Mouse (Mus musculus): ENCODE measurements around the gene Zfp541. TPM values are rescaled to one million over a fixed set of nuclear protein-coding genes. Genes with fewer than 3 reads are reported as not detected.

The Zfp541 gene
- polyA plus RNA-seq, 1 experiment from 2014 or later: 0.05 TPM

DNA sequence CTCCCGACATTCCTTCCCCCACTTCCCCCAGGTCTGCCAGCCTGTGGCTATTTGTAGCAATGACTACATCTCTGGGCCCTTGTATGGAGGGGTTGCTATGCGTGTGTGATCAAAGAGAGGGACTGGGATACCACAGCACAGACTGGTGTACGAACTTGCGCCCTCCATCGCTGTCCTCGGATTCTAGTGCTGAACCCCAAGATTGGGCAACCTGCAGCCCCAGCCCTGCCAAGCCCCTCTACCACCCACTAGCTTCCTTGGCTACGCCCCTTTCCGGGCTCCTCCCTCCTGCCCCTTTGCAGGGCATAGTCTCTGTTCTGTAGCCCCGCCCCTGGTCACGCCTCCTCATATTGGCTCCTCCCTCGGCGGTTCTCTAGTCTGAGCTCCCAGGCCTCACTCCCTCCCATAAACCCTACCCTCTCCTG, 67.8 kb downstream of the Zfp541 start, which contains the start of gene Slc8a2:
Slc8a2 (plus strand) TSS at position 406 of the 425 bp plus-strand sequence.
- H3K36me3 ChIP-seq (ENCODE audit: control insufficient read depth, insufficient read depth, low read length): peaks cover 4% of the 10 kb centered on the region
- H3K9me3 ChIP-seq (ENCODE audit: control insufficient read depth, low read length): no peaks in the 10 kb centered on the region
- WGBS: 5% methylated on average over 12 of the region's 12 CpGs
- peak within 1 kb of the TSS; percentile 63 for H3K9ac ChIP-seq (ENCODE audit: low read length)
- no peaks in the 10 kb centered on the region for H3K4me1 ChIP-seq (replicated peaks; ENCODE audit: control insufficient read depth, insufficient read depth)
- H3K4me2 ChIP-seq (replicated peaks; ENCODE audit: low read depth): peak within 1 kb of the TSS; percentile 71
- ATAC-seq (ENCODE audit: low FRiP score, low TSS enrichment) (peak; percentile 87), DNase-seq (ENCODE audit: low spot score) (peak; percentile 81)
- H3K4me3 ChIP-seq (ENCODE audit: low read depth, low read length): peak within 1 kb of the TSS; percentile 47
- peak within 1 kb of the TSS; percentile 67 for H3K27ac ChIP-seq (replicated peaks)
- TF ChIP-seq CTCF (IDR thresholded peaks at IDR 0.05; ENCODE audit: low read depth) (no peak), EP300 (optimal IDR thresholded peaks at IDR 0.05) (no peak)
- no peaks in the 10 kb centered on the region for H3K27me3 ChIP-seq (ENCODE audit: control insufficient read depth, insufficient read depth, low read length)

DNA sequence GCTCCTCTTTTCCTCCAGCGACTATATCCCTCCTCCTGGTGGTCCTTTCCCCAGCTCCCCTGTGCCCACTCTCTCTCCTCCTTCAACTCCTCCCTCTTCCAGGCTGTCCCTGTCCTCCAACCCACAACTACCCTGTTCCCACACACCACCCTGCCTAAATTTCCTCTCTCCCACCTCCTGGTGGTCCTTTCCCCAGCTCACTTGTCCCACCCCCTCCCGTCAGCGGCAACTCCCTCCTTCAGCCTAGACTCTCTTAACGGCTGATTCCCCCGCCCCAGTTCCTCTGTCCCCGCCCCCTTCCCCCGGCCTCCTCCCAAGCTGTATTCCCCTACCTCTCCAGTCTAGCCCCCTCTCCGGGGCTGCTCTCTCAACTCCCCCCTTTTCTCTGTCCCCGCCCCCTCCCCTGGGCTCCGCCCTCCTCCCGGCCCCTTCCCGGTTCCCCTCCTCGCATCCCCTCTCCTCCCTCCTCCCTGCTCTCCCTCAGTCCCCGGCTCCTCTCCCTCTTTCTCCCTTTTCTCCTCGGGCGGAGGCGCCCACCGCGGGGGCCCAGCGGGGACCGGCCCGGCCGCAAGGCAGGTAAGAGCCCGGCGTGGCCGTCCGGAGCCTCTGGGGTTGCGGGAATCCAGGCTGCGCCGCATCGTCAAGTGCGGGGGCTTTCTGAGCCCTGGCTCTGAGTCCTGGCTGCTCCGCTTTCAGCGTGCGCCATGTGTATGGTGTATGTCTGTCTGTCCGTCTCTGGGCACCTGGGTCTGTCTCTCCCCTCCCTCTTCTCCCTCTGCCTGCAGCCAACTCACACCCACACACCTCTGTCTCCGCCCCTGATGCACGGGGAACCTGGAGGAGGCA, 68.5 kb downstream of the Zfp541 start:
- under 1% methylated on average over 32 of the region's 38 CpGs for WGBS
- Histone ChIP-seq H3K9ac (ENCODE audit: low read length) (peak overlapping the region; percentile 63), H3K4me3 (ENCODE audit: low read depth, low read length) (peak overlapping the region; percentile 47), H3K4me2 (replicated peaks; ENCODE audit: low read depth) (peak overlapping the region; percentile 71), H3K27me3 (ENCODE audit: control insufficient read depth, insufficient read depth, low read length) (no peaks in the 10 kb centered on the region), H3K9me3 (ENCODE audit: control insufficient read depth, low read length) (no peaks in the 10 kb centered on the region), H3K27ac (replicated peaks) (peak overlapping the region; percentile 67), H3K36me3 (ENCODE audit: control insufficient read depth, insufficient read depth, low read length) (peaks cover 4% of the 10 kb centered on the region), H3K4me1 (replicated peaks; ENCODE audit: control insufficient read depth, insufficient read depth) (no peaks in the 10 kb centered on the region)
- peak; percentile 24; the same call in 1 of the 2 replicates for TF ChIP-seq CTCF (IDR thresholded peaks at IDR 0.05; ENCODE audit: low read depth)
- TF ChIP-seq EP300 (optimal IDR thresholded peaks at IDR 0.05): no peak
- peak; percentile 67 for DNase-seq (ENCODE audit: low spot score)
- peak; percentile 75 for ATAC-seq (ENCODE audit: low FRiP score, low TSS enrichment)

DNA sequence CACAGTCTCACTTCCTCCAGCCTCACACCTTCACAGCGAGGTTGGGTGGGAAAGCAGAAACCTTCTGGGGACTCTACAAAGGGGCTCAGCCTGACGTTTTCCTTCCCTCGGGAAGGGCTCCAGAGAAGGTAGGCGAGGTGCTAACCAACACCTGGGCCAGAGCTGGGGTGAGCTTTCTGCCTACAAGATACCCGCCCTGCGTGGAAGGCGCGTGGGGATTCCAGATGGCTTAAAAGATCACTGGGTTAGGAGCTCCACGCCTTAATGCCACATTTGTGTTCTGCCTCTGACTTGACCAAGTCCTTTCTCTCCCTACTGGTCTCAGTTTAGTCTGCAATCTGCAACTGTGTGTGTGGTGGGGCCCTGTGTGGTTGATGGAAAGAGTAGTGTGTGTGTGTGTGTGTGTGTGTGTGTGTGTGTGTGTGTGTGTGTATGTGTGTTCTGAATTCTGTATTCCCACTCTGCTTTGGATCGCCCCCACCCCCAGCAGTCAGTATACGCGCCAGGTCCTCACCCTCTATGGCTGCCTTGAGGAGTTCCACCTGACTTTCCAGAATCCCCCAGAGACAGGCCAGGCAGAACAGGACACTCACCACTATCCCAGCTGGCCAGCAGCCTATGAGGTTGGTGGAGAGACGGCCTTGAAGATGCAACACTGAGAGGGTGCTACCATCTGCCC, 69.5 kb downstream of the Zfp541 start:
- 14% methylated on average over 13 of the region's 13 CpGs for WGBS
- Histone ChIP-seq H3K9me3 (ENCODE audit: control insufficient read depth, low read length) (no peaks in the 10 kb centered on the region), H3K4me2 (replicated peaks; ENCODE audit: low read depth) (peak overlapping the region; percentile 71), H3K4me1 (replicated peaks; ENCODE audit: control insufficient read depth, insufficient read depth) (no peaks in the 10 kb centered on the region), H3K4me3 (ENCODE audit: low read depth, low read length) (0 out of 2 replicates have a peak overlapping the region, but pooled peaks have one; percentile 47), H3K9ac (ENCODE audit: low read length) (0 out of 2 replicates have a peak overlapping the region, but pooled peaks have one; percentile 23), H3K27ac (replicated peaks) (no peak overlapping the region), H3K36me3 (ENCODE audit: control insufficient read depth, insufficient read depth, low read length) (peaks cover under 1% of the 10 kb centered on the region; the same call in 1 of the 2 replicates), H3K27me3 (ENCODE audit: control insufficient read depth, insufficient read depth, low read length) (no peaks in the 10 kb centered on the region)
- no peak for TF ChIP-seq CTCF (IDR thresholded peaks at IDR 0.05; ENCODE audit: low read depth)
- ATAC-seq (ENCODE audit: low FRiP score, low TSS enrichment) (no peak), DNase-seq (ENCODE audit: low spot score) (no peak)

DNA sequence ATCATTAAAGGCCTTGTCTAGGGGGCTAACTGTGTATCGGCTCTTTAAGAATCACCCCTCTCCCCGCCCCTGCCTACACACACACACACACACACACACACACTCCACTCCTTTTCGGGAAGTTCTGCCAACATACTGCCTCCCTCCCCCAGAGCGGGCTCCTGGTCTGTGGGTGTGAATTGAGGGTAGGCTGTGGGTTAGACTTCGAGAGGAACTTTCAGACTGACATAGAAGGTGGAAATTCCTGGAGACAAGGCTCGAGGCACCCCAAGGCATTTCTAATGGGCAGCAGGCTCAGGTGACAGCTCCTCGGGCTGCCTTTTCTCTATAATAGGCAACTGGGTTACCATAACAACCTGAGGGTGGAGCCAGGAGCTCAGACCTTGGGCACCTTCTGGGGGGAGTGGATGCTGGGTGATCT, 70.6 kb downstream of the Zfp541 start:
- Histone ChIP-seq H3K9me3 (ENCODE audit: control insufficient read depth, low read length) (no peaks in the 10 kb centered on the region), H3K4me3 (ENCODE audit: low read depth, low read length) (no peak overlapping the region), H3K9ac (ENCODE audit: low read length) (no peak overlapping the region), H3K4me2 (replicated peaks; ENCODE audit: low read depth) (peak overlapping the region; percentile 31; the same call in 1 of the 2 replicates), H3K27ac (replicated peaks) (no peak overlapping the region), H3K27me3 (ENCODE audit: control insufficient read depth, insufficient read depth, low read length) (no peaks in the 10 kb centered on the region), H3K4me1 (replicated peaks; ENCODE audit: control insufficient read depth, insufficient read depth) (no peaks in the 10 kb centered on the region), H3K36me3 (ENCODE audit: control insufficient read depth, insufficient read depth, low read length) (no peaks in the 10 kb centered on the region)
- 11% methylated on average over 7 of the region's 7 CpGs for WGBS
- DNase-seq (ENCODE audit: low spot score) (no peak), ATAC-seq (ENCODE audit: low FRiP score, low TSS enrichment) (no peak)
- TF ChIP-seq CTCF (IDR thresholded peaks at IDR 0.05; ENCODE audit: low read depth) (no peak), EP300 (optimal IDR thresholded peaks at IDR 0.05) (no peak)

DNA sequence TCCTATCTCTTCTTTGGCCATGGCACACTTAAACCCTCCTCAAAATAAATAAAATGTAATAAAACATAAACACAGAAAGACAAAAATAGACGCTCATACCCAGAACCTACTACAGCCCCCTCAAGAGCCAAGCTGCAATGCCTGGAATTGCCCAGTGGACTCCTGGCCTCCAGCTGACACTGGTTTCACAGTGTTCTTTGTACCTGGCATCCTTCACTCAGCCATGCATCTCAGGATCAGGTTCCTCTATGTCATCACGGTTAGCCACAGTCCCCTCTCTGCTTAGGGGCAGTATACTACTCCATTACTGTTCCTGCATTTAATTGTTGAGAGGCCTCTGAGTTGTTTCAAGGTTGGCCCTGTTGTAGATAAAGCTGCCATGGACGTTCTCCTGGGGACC, 71.3 kb downstream of the Zfp541 start:
- Histone ChIP-seq H3K4me2 (replicated peaks; ENCODE audit: low read depth) (no peak overlapping the region), H3K9me3 (ENCODE audit: control insufficient read depth, low read length) (no peaks in the 10 kb centered on the region), H3K4me1 (replicated peaks; ENCODE audit: control insufficient read depth, insufficient read depth) (no peaks in the 10 kb centered on the region), H3K27ac (replicated peaks) (no peak overlapping the region), H3K4me3 (ENCODE audit: low read depth, low read length) (no peak overlapping the region), H3K9ac (ENCODE audit: low read length) (no peak overlapping the region), H3K27me3 (ENCODE audit: control insufficient read depth, insufficient read depth, low read length) (no peaks in the 10 kb centered on the region), H3K36me3 (ENCODE audit: control insufficient read depth, insufficient read depth, low read length) (no peaks in the 10 kb centered on the region)
- WGBS: 59% methylated on average over 3 of the region's 3 CpGs
- ATAC-seq (ENCODE audit: low FRiP score, low TSS enrichment): no peak
- TF ChIP-seq EP300 (optimal IDR thresholded peaks at IDR 0.05) (no peak), CTCF (IDR thresholded peaks at IDR 0.05; ENCODE audit: low read depth) (no peak)
- DNase-seq (ENCODE audit: low spot score): no peak

Measured in stomach, postnatal 0 days (tissue).